ENCODE assay signal across 10 mouse cellular contexts in genomic region chr2:114898812-114899211, GRCm38 (mm10).
"Had no signal": no experiment of that assay in that cellular context is flagged by ENCODE, and none has a peak within 500 bp of the region (broad histone marks: within the 10 kb centered on the region; RNA-seq: fewer than 3 reads in every experiment).

No protein-coding gene starts in this region.

- ATAC-seq: liver, postnatal 0 days; lung, postnatal 0 days; midbrain, embryonic 13.5 days; midbrain, embryonic 15.5 days had no signal

- DNase-seq: liver, postnatal 0 days; lung, adult 2 months; lung, postnatal 14 days; lung, postnatal 36 days; thymus, adult 18-20 months; thymus, postnatal 14 days; thymus, postnatal 36 days had no signal
